Mouse (Mus musculus): ENCODE measurements around the gene Hoxc12. TPM values are rescaled to one million over a fixed set of nuclear protein-coding genes. Genes with fewer than 3 reads are reported as not detected.

The Hoxc12 gene
- polyA plus RNA-seq, 1 experiment from 2014 or later, result not detected

- under 1% methylated on average over 27 of the region's 27 CpGs for WGBS
- H3K27me3 ChIP-seq (replicated peaks; ENCODE audit: control insufficient read depth, insufficient read depth, low read length), result peaks cover 99% of the 10 kb centered on the region
Measured at GRCm38 (mm10) chr15:102934897-102935296, 1.7 kb upstream of the Hoxc12 start.

DNA sequence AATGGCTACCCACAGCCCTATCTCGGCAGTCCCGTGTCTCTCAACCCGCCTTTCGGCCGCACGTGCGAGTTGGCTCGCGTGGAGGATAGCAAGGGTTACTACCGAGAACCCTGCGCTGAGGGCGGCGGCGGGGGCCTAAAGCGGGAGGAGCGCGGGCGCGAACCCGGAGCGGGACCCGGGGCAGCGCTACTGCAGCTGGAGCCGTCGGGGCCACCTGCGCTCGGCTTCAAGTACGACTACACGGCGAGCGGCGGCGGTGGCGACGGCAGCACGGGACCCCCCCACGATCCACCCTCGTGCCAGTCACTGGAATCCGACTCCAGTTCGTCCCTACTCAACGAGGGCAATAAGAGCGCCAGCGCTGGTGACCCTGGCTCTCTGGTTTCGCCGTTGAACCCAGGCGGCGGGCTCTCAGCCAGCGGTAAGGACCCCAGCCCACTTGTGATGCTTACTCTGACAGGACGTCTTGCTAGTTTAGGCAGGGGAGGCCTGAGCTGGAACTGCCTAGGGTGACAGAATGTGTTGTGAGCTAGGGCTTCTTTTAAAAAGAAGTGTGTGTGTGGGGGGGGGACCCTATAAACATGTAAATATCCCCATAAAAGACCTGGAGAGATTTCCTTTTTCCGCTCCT, 594 bp downstream of the Hoxc12 start:
- H3K36me3 ChIP-seq (ENCODE audit: control insufficient read depth, insufficient read depth), result no peaks in the 10 kb centered on the region
- WGBS, result 1% methylated on average over 50 of the region's 50 CpGs

More at GRCm38 (mm10) chr15:102934897-102935296, 1.7 kb upstream of the Hoxc12 start:
- no peak overlapping the region for H3K4me3 ChIP-seq (replicated peaks; ENCODE audit: low read length)
- no peak overlapping the region for H3K27ac ChIP-seq (ENCODE audit: low read length)
- no peak overlapping the region for H3K9ac ChIP-seq (replicated peaks; ENCODE audit: low read depth, low read length)
- ATAC-seq, result no peak
- H3K4me2 ChIP-seq (ENCODE audit: low read length), result no peak overlapping the region
- H3K36me3 ChIP-seq (ENCODE audit: control insufficient read depth, insufficient read depth), result no peaks in the 10 kb centered on the region
- H3K9me3 ChIP-seq (ENCODE audit: control insufficient read depth, low read length), result no peaks in the 10 kb centered on the region
- H3K4me1 ChIP-seq (replicated peaks; ENCODE audit: control insufficient read depth, insufficient read depth, low read length), result no peaks in the 10 kb centered on the region

DNA sequence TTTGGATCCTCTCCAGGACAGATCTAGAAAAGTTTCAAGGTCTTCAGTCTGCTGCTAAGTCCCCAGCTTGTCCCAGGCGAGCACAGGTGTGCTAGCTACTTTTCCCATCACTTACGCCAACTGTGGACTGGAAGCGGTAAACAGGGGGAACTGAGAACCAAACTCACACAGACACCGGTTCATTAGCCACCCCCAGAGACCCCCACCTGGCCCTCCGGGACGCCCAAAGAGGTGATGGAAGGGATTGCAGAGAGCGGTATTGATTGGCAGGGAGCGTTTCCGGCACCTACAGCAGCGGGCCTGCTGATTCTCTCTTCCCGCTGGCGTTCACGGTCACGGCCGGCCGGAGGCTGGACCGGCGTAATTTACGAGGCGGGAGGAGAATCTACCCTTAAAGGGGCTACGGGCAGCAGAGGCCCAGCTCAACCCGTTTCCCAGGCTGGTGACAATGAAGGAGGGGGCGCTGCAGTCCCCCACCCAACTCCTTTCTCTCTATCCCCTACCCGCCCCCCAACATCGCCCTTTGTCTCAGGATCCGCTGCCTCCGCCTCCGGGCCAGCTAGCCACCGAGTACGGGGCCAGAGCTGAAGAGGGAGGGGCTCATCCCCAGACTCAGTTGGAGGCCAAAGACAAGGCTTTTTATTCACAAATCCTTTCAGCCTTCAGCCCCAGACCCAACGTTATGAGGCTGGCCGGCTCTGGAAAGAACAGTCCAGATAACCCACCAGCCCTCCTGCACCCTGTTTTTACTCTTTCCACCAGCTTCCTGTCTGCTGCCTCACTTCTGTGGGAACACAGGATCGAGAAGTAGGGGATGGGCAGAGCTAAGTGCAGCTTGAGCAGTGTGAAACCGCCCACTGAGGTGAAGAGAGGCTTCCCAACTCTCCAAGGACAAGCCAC, 2.9 kb downstream of the Hoxc12 start:
- Histone ChIP-seq H3K27ac (ENCODE audit: low read length) (no peak overlapping the region), H3K9ac (replicated peaks; ENCODE audit: low read depth, low read length) (no peak overlapping the region), H3K27me3 (replicated peaks; ENCODE audit: control insufficient read depth, insufficient read depth, low read length) (peaks cover 88% of the 10 kb centered on the region), H3K4me3 (replicated peaks; ENCODE audit: low read length) (no peak overlapping the region), H3K4me1 (replicated peaks; ENCODE audit: control insufficient read depth, insufficient read depth, low read length) (peaks cover 4% of the 10 kb centered on the region; the same call in 1 of the 2 replicates), H3K9me3 (ENCODE audit: control insufficient read depth, low read length) (no peaks in the 10 kb centered on the region), H3K36me3 (ENCODE audit: control insufficient read depth, insufficient read depth) (no peaks in the 10 kb centered on the region), H3K4me2 (ENCODE audit: low read length) (no peak overlapping the region)
- no peak for ATAC-seq
- WGBS, result 1% methylated on average over 33 of the region's 34 CpGs

More for the DNA sequence above, 594 bp downstream of the Hoxc12 start:
- no peak overlapping the region for H3K9ac ChIP-seq (replicated peaks; ENCODE audit: low read depth, low read length)
- H3K4me3 ChIP-seq (replicated peaks; ENCODE audit: low read length), result no peak overlapping the region
- no peak for ATAC-seq
- H3K27me3 ChIP-seq (replicated peaks; ENCODE audit: control insufficient read depth, insufficient read depth, low read length), result peaks cover 97% of the 10 kb centered on the region
- H3K4me2 ChIP-seq (ENCODE audit: low read length), result no peak overlapping the region
- no peaks in the 10 kb centered on the region for H3K4me1 ChIP-seq (replicated peaks; ENCODE audit: control insufficient read depth, insufficient read depth, low read length)
- no peak overlapping the region for H3K27ac ChIP-seq (ENCODE audit: low read length)
- no peaks in the 10 kb centered on the region for H3K9me3 ChIP-seq (ENCODE audit: control insufficient read depth, low read length)

GRCm38 (mm10) chr15:102942739-102943467, 6.3 kb downstream of the Hoxc12 start:
- under 1% methylated on average over 53 of the region's 53 CpGs for WGBS
- Histone ChIP-seq H3K9me3 (ENCODE audit: control insufficient read depth, low read length) (no peaks in the 10 kb centered on the region), H3K4me1 (replicated peaks; ENCODE audit: control insufficient read depth, insufficient read depth, low read length) (peaks cover 4% of the 10 kb centered on the region; the same call in 1 of the 2 replicates), H3K36me3 (ENCODE audit: control insufficient read depth, insufficient read depth) (no peaks in the 10 kb centered on the region), H3K27ac (ENCODE audit: low read length) (no peak overlapping the region), H3K4me2 (ENCODE audit: low read length) (peak overlapping the region; percentile 27), H3K4me3 (replicated peaks; ENCODE audit: low read length) (peak overlapping the region; percentile 13), H3K9ac (replicated peaks; ENCODE audit: low read depth, low read length) (no peak overlapping the region), H3K27me3 (replicated peaks; ENCODE audit: control insufficient read depth, insufficient read depth, low read length) (peaks cover 87% of the 10 kb centered on the region)
- ATAC-seq, result no peak

DNA sequence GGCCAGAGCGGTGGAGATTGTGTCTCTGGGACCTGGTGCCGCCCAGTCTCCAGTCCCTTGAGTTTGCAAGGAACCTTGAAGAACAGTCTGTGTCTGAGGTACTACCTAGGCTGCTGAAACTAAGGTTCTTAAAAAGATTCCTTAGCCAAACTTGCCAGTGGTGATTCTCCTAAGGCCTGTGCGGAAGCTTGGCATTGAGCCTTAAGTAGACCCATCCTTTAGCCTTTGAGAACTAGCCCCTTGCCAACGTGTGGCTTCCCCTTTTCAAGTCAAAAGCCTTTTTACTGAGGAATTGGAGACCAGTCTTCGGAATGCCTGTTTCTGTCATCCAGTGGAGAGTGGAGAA, 6.9 kb downstream of the Hoxc12 start:
- ATAC-seq, result no peak
- no peaks in the 10 kb centered on the region for H3K36me3 ChIP-seq (ENCODE audit: control insufficient read depth, insufficient read depth)
- no peak overlapping the region for H3K4me2 ChIP-seq (ENCODE audit: low read length)
- H3K4me3 ChIP-seq (replicated peaks; ENCODE audit: low read length), result no peak overlapping the region
- no peak overlapping the region for H3K27ac ChIP-seq (ENCODE audit: low read length)
- peaks cover 4% of the 10 kb centered on the region; the same call in 1 of the 2 replicates for H3K4me1 ChIP-seq (replicated peaks; ENCODE audit: control insufficient read depth, insufficient read depth, low read length)
- H3K9me3 ChIP-seq (ENCODE audit: control insufficient read depth, low read length), result no peaks in the 10 kb centered on the region
- no peak overlapping the region for H3K9ac ChIP-seq (replicated peaks; ENCODE audit: low read depth, low read length)
- 1% methylated on average over 5 of the region's 5 CpGs for WGBS
- peaks cover 87% of the 10 kb centered on the region for H3K27me3 ChIP-seq (replicated peaks; ENCODE audit: control insufficient read depth, insufficient read depth, low read length)

DNA sequence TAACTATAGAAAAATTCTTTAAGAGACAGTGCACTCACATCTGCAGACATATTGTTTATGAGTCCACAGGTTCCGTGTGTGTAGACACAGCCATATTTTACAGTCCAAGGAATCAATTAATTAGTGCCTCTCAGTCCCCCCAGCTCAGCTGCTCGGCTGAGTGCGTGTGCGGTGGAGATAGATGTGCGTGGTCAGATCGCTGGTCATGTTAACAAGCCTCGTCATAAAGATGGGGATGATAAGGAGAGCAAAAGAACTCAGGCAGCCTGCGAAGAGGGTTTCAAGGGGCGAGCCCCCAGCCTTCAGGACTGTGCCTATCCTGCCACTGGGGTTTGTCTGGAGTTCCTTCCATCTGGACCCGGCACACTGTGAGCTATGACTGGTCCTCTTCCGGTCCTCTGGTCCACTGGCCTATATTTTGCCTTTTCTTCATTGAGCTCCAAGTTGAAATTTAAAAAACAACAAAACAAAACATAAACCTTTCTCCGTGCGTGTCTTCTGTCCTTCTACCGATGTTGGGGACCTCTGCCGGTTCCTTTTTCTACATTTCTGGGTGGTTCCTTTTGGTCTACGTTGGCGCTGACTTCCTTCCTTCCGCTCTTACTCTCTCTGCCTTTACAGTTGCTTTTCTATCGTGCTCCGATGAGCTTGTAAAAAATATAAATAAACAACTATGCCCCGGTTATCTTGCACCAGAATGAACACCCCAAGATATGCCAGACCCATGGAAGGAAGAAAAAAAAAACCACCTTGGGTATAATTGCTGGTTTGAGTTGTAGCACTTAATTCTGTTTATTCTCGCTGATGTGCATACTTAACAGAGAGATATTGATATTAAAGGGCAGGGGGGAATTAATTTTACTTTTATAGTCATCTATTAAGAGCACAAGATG, 8.9 kb downstream of the Hoxc12 start:
- H3K9ac ChIP-seq (replicated peaks; ENCODE audit: low read depth, low read length), result no peak overlapping the region
- ATAC-seq, result no peak
- H3K4me2 ChIP-seq (ENCODE audit: low read length), result no peak overlapping the region
- no peaks in the 10 kb centered on the region for H3K36me3 ChIP-seq (ENCODE audit: control insufficient read depth, insufficient read depth)
- H3K4me3 ChIP-seq (replicated peaks; ENCODE audit: low read length), result no peak overlapping the region
- H3K27me3 ChIP-seq (replicated peaks; ENCODE audit: control insufficient read depth, insufficient read depth, low read length), result peaks cover 84% of the 10 kb centered on the region
- WGBS, result 11% methylated on average over 22 of the region's 22 CpGs
- H3K27ac ChIP-seq (ENCODE audit: low read length), result no peak overlapping the region
- H3K4me1 ChIP-seq (replicated peaks; ENCODE audit: control insufficient read depth, insufficient read depth, low read length), result peaks cover 4% of the 10 kb centered on the region; the same call in 1 of the 2 replicates
- no peaks in the 10 kb centered on the region for H3K9me3 ChIP-seq (ENCODE audit: control insufficient read depth, low read length)

GRCm38 (mm10) chr15:102947276-102947675, 10.7 kb downstream of the Hoxc12 start:
- under 1% methylated on average over 9 of the region's 9 CpGs for WGBS
- no peak for ATAC-seq

DNA sequence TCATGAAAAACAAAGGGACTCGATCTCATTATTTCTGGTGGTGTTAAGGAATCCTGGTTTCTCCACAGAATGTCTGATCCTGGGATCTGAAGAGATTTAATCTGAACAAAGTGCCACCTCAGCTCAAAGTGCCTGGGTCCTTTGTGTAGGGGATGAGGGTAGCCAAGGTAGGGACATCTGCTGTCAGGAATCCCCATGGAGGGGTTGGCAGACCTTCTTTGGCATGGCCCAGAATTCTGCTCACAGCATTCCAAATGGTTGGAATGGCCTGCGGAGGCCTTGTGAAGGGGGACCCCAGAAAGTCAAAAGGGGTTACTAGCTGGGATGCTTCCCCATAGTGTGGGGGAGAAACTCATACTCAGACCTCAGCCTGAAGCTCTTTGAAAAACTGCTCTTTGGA, 12.3 kb downstream of the Hoxc12 start:
- H3K27ac ChIP-seq (ENCODE audit: low read length), result no peak overlapping the region
- 7% methylated on average over 2 of the region's 2 CpGs for WGBS
- no peaks in the 10 kb centered on the region for H3K9me3 ChIP-seq (ENCODE audit: control insufficient read depth, low read length)
- no peak overlapping the region for H3K4me3 ChIP-seq (replicated peaks; ENCODE audit: low read length)
- peaks cover 93% of the 10 kb centered on the region for H3K27me3 ChIP-seq (replicated peaks; ENCODE audit: control insufficient read depth, insufficient read depth, low read length)
- ATAC-seq, result no peak
- no peak overlapping the region for H3K4me2 ChIP-seq (ENCODE audit: low read length)
- no peaks in the 10 kb centered on the region for H3K36me3 ChIP-seq (ENCODE audit: control insufficient read depth, insufficient read depth)
- H3K9ac ChIP-seq (replicated peaks; ENCODE audit: low read depth, low read length), result no peak overlapping the region
- no peaks in the 10 kb centered on the region for H3K4me1 ChIP-seq (replicated peaks; ENCODE audit: control insufficient read depth, insufficient read depth, low read length)

More at GRCm38 (mm10) chr15:102947276-102947675, 10.7 kb downstream of the Hoxc12 start:
- Histone ChIP-seq H3K9me3 (ENCODE audit: control insufficient read depth, low read length) (no peaks in the 10 kb centered on the region), H3K4me1 (replicated peaks; ENCODE audit: control insufficient read depth, insufficient read depth, low read length) (peaks cover 4% of the 10 kb centered on the region; the same call in 1 of the 2 replicates), H3K4me3 (replicated peaks; ENCODE audit: low read length) (no peak overlapping the region), H3K9ac (replicated peaks; ENCODE audit: low read depth, low read length) (no peak overlapping the region), H3K36me3 (ENCODE audit: control insufficient read depth, insufficient read depth) (no peaks in the 10 kb centered on the region), H3K27me3 (replicated peaks; ENCODE audit: control insufficient read depth, insufficient read depth, low read length) (peaks cover 87% of the 10 kb centered on the region), H3K4me2 (ENCODE audit: low read length) (no peak overlapping the region), H3K27ac (ENCODE audit: low read length) (no peak overlapping the region)

All from forebrain, embryonic 16.5 days (tissue).